10 mouse cellular contexts compared by ENCODE assay signal in the genomic region with DNA sequence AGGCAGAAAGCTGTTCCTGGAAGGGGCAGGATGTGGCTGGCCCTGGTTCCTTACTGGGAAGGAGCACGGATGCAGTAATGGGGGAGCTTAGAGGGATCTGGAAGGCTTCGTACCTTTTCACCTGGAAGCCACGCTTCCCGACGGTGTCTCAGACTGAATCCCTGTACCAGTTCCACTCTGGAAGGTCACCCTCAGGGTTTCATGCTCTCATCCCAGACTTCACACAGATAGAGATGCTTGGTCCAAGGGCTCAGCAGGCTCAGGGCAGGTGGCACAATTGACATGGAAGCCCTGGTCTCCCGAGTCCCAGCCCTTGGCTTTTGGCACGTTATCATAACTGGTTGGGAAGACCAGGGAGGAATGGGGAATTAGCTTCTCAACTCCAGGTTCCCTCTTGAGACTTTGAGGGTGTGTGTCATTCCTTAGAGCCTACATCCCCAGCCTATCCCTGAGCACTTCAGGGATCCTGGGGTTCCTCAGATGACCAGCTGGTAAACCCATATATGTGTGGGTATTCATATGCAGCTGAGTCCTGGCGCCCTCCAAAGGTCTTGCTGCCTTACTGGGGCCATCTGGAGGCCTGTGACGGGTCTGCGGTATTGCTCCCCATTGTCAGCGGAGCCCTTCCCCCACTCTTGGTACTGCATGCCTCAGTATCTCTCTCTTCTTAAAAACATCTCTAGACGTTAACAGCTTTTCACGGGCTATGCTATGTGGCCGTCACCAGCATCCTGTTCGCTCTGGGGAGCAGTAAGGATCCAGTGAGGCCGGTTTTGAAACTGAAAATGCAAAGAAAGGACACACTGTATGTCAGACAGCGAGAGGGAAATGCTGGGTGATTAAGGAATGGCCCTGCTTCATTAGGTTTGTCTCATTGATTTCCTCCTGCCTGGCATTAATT. TPM values are rescaled to one million over a fixed set of nuclear protein-coding genes. Genes with fewer than 3 reads are reported as not detected.
DNase-seq lines count a peak whose midpoint lies in the region; ATAC-seq and TF ChIP-seq lines count a peak whose summit lies in the region.
"Had no signal": no experiment of that assay in that cellular context is flagged by ENCODE, and none has a peak within 500 bp of the region (broad histone marks: within the 10 kb centered on the region; RNA-seq: fewer than 3 reads in every experiment).

No protein-coding gene starts in this region.

- peaks cover 16% of the 10 kb centered on the region for H3K36me3 ChIP-seq in hindbrain, embryonic 10.5 days
- no peaks in the 10 kb centered on the region for H3K36me3 ChIP-seq in hindbrain, embryonic 11.5 days (ENCODE audit: control insufficient read depth, insufficient read depth, low read length)
- H3K36me3 ChIP-seq in forebrain, embryonic 13.5 days (ENCODE audit: poor library complexity, severe bottlenecking): peaks cover 12% of the 10 kb centered on the region
- H3K36me3 ChIP-seq in neural tube, embryonic 13.5 days: peaks cover 17% of the 10 kb centered on the region

- no peak for TF ChIP-seq CTCF in brain, embryonic 14.5 days (IDR thresholded peaks at IDR 0.05; ENCODE audit: borderline replicate concordance, extremely low read depth, insufficient read depth, insufficient read length)

- 74% methylated on average over 17 of the region's 17 CpGs for WGBS in hindbrain, embryonic 10.5 days
- WGBS in hindbrain, embryonic 11.5 days: 76% methylated on average over 17 of the region's 17 CpGs
- WGBS in forebrain, embryonic 13.5 days: 68% methylated on average over 17 of the region's 17 CpGs
- 70% methylated on average over 17 of the region's 17 CpGs for WGBS in neural tube, embryonic 13.5 days

- H3K9me3 ChIP-seq in hindbrain, embryonic 10.5 days: no peaks in the 10 kb centered on the region
- no peaks in the 10 kb centered on the region for H3K9me3 ChIP-seq in hindbrain, embryonic 11.5 days (ENCODE audit: control insufficient read depth, low read length)
- no peaks in the 10 kb centered on the region for H3K9me3 ChIP-seq in forebrain, embryonic 13.5 days (replicated peaks)
- no peaks in the 10 kb centered on the region for H3K9me3 ChIP-seq in neural tube, embryonic 13.5 days

- no peak overlapping the region for H3K4me3 ChIP-seq in hindbrain, embryonic 10.5 days
- no peak overlapping the region for H3K4me3 ChIP-seq in hindbrain, embryonic 11.5 days (ENCODE audit: low read depth, low read length)
- H3K4me3 ChIP-seq in forebrain, embryonic 13.5 days: no peak overlapping the region
- no peak overlapping the region for H3K4me3 ChIP-seq in neural tube, embryonic 13.5 days

- no peak for TF ChIP-seq POLR2A in brain, embryonic 14.5 days (IDR thresholded peaks at IDR 0.05; ENCODE audit: borderline replicate concordance, extremely low read depth, insufficient read depth, insufficient read length, poor library complexity, severe bottlenecking)

- no peak overlapping the region for H3K4me2 ChIP-seq in hindbrain, embryonic 11.5 days (replicated peaks; ENCODE audit: low read depth, low read length)
- no peak overlapping the region for H3K4me2 ChIP-seq in forebrain, embryonic 13.5 days
- H3K4me2 ChIP-seq in neural tube, embryonic 13.5 days: no peak overlapping the region

- no peaks in the 10 kb centered on the region for H3K27me3 ChIP-seq in hindbrain, embryonic 10.5 days (ENCODE audit: insufficient read depth, poor library complexity, severe bottlenecking)
- no peaks in the 10 kb centered on the region for H3K27me3 ChIP-seq in hindbrain, embryonic 11.5 days (ENCODE audit: control insufficient read depth, insufficient read depth, low read length)
- H3K27me3 ChIP-seq in forebrain, embryonic 13.5 days: no peaks in the 10 kb centered on the region
- no peaks in the 10 kb centered on the region for H3K27me3 ChIP-seq in neural tube, embryonic 13.5 days

- no peak for ATAC-seq in hindbrain, embryonic 11.5 days (ENCODE audit: low FRiP score)
- peak; percentile 50; the same call in 1 of the 2 replicates for ATAC-seq in forebrain, embryonic 13.5 days
- peak; percentile 36; the same call in 1 of the 2 replicates for ATAC-seq in neural tube, embryonic 13.5 days (ENCODE audit: low read depth)
- ATAC-seq in megakaryocyte progenitor cell, adult 5-6 weeks (replicated peaks; ENCODE audit: poor library complexity): no peak

- H3K27ac ChIP-seq in hindbrain, embryonic 10.5 days: peak overlapping the region; percentile 23; the same call in 1 of the 2 replicates
- H3K27ac ChIP-seq in hindbrain, embryonic 11.5 days (ENCODE audit: low read depth, low read length): no peak overlapping the region
- H3K27ac ChIP-seq in forebrain, embryonic 13.5 days: no peak overlapping the region
- peak overlapping the region; percentile 55; the same call in 1 of the 2 replicates for H3K27ac ChIP-seq in neural tube, embryonic 13.5 days (replicated peaks)

- DNase-seq in hindbrain, embryonic 10.5 days (ENCODE audit: low spot score): no peak
- DNase-seq in hindbrain, embryonic 11.5 days (ENCODE audit: low spot score): no peak
- DNase-seq in brain, embryonic 14.5 days (ENCODE audit: low read depth): peak; percentile 53
- DNase-seq in frontal cortex, postnatal 36 days (ENCODE audit: low spot score in 2 of 2): no peak
- no peak for DNase-seq in adrenal gland, postnatal 36 days
- DNase-seq: left cerebral cortex, postnatal 4 days; lung, adult 18-20 months had no signal

- H3K4me1 ChIP-seq in hindbrain, embryonic 10.5 days (replicated peaks): 0 out of 2 replicates have a peak, but pooled peaks cover 9% of the 10 kb centered on the region
- no peaks in the 10 kb centered on the region for H3K4me1 ChIP-seq in hindbrain, embryonic 11.5 days (replicated peaks; ENCODE audit: control insufficient read depth, insufficient read depth, low read length)
- H3K4me1 ChIP-seq in forebrain, embryonic 13.5 days: peaks cover 12% of the 10 kb centered on the region
- peaks cover 12% of the 10 kb centered on the region for H3K4me1 ChIP-seq in neural tube, embryonic 13.5 days (replicated peaks)

- H3K9ac ChIP-seq in hindbrain, embryonic 11.5 days (ENCODE audit: low read depth, low read length): no peak overlapping the region
- H3K9ac ChIP-seq in forebrain, embryonic 13.5 days: no peak overlapping the region
- H3K9ac ChIP-seq in neural tube, embryonic 13.5 days: no peak overlapping the region

RNA-seq across cellular contexts. Expression of a gene that starts 19.4 kb away (rescaled TPM):
- polyA plus RNA-seq in hindbrain, embryonic 10.5 days (2016; fragmentation: Nextera tagmentation; extraction: Ambion mirVana): 10.3 and 11.8 TPM in 2 replicates
- 7.0 and 8.3 TPM in 2 replicates for polyA plus RNA-seq in hindbrain, embryonic 11.5 days (2014; fragmentation: Nextera tagmentation; extraction: Ambion mirVana)
- 11.9 and 19.5 TPM in 2 replicates for polyA plus RNA-seq in brain, embryonic 14.5 days (2012; rRNA removed)
- polyA plus RNA-seq in forebrain, embryonic 13.5 days (2015; fragmentation: Nextera tagmentation; extraction: Ambion mirVana): 6.4 and 7.5 TPM in 2 replicates
- polyA plus RNA-seq in neural tube, embryonic 13.5 days (2015; fragmentation: Nextera tagmentation; extraction: Ambion mirVana): 20.1 and 20.9 TPM in 2 replicates
- total RNA-seq in megakaryocyte progenitor cell, adult 5-6 weeks (2015): 0.27 and 0.39 TPM in 2 replicates
- total RNA-seq in megakaryocyte progenitor cell, adult 5-6 weeks (2017): 0.37 and 0.51 TPM in 2 replicates
- 100 to 1,000 TPM in 1 of 2 experiments, 10 to 100 TPM in 1; 59.7 to 127 TPM for total RNA-seq in adrenal gland, postnatal 36 days (2021)

Comparison
In these comparisons a context has a peak if more than half of its experiments do, and no peak if none do; other contexts are left out.
1. H3K27ac ChIP-seq: peak in hindbrain, embryonic 10.5 days (single experiment) and neural tube, embryonic 13.5 days (single experiment); none in hindbrain, embryonic 11.5 days (single experiment) and forebrain, embryonic 13.5 days (single experiment).
2. ATAC-seq: peak in forebrain, embryonic 13.5 days (single experiment) and neural tube, embryonic 13.5 days (single experiment); none in hindbrain, embryonic 11.5 days (single experiment) and megakaryocyte progenitor cell, adult 5-6 weeks (single experiment).